Mouse (Mus musculus): ENCODE data around the gene Unc79. TPM values are rescaled to one million over a fixed set of nuclear protein-coding genes. Genes with fewer than 3 reads are reported as not detected.

The Unc79 gene
- polyA plus RNA-seq, 1 experiment from 2014 or later: 0.09 TPM

DNA sequence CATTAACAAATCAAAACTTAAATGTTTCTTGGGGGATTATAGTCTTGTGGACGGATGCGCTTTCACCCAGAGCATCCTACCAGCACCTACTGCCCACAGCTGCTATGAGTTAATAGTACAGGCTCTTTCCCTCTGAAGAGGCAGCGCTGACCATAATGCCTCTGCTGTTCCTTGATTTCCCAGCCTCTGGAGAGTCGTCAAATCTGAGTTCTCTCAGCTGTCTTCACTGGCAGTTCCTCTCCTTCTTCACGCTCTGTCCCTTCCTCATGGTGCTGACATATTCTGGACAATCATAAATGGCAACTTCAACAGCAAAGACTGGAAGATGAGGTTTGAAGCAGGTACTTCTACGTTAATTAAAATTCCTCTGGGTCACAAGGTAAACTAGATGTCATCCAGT, 143.2 kb downstream of the Unc79 start:
- WGBS (ENCODE audit: insufficient replicate concordance): 65% methylated on average over 6 of the region's 6 CpGs
- ATAC-seq (ENCODE audit: low read depth): no peak
- no peak overlapping the region for H3K9ac ChIP-seq (ENCODE audit: low read depth, low read length)
- H3K4me3 ChIP-seq (ENCODE audit: low read depth, low read length): no peak overlapping the region
- no peak overlapping the region for H3K27ac ChIP-seq (ENCODE audit: low read length)
- no peaks in the 10 kb centered on the region for H3K4me1 ChIP-seq (ENCODE audit: control insufficient read depth, low read depth, low read length)
- H3K9me3 ChIP-seq (replicated peaks; ENCODE audit: control insufficient read depth, low read length): no peaks in the 10 kb centered on the region
- no peaks in the 10 kb centered on the region for H3K27me3 ChIP-seq (ENCODE audit: control insufficient read depth, insufficient read depth, low read depth, low read length)
- H3K4me2 ChIP-seq (ENCODE audit: low read depth, low read length): no peak overlapping the region
- H3K36me3 ChIP-seq (ENCODE audit: control insufficient read depth, insufficient read depth): no peaks in the 10 kb centered on the region

DNA sequence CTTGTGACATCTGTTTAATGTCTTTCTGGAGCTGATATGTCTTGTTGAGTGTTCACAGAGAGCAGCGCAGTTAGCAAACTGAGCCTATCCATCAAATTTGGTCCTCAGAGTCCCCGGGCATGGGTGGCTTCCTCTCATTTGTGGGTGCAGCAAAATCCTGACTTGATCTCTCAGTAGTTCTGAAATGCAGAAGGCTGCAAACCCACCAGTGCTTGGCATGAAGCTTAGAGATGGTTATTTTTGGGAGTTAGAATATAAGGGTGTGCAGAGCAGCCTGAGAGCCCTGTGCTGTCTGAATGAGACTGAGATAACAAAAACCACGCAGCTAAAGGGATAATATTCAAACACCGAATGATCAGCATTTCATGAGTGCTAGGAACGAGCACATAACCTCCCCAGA, 146.5 kb downstream of the Unc79 start:
- H3K4me1 ChIP-seq (ENCODE audit: control insufficient read depth, low read depth, low read length): no peaks in the 10 kb centered on the region
- H3K4me2 ChIP-seq (ENCODE audit: low read depth, low read length): no peak overlapping the region
- no peak overlapping the region for H3K9ac ChIP-seq (ENCODE audit: low read depth, low read length)
- H3K9me3 ChIP-seq (replicated peaks; ENCODE audit: control insufficient read depth, low read length): no peaks in the 10 kb centered on the region
- no peak overlapping the region for H3K27ac ChIP-seq (ENCODE audit: low read length)
- no peak for ATAC-seq (ENCODE audit: low read depth)
- no peaks in the 10 kb centered on the region for H3K27me3 ChIP-seq (ENCODE audit: control insufficient read depth, insufficient read depth, low read depth, low read length)
- no peaks in the 10 kb centered on the region for H3K36me3 ChIP-seq (ENCODE audit: control insufficient read depth, insufficient read depth)
- no peak overlapping the region for H3K4me3 ChIP-seq (ENCODE audit: low read depth, low read length)
- 37% methylated on average over 5 of the region's 5 CpGs for WGBS (ENCODE audit: insufficient replicate concordance)

DNA sequence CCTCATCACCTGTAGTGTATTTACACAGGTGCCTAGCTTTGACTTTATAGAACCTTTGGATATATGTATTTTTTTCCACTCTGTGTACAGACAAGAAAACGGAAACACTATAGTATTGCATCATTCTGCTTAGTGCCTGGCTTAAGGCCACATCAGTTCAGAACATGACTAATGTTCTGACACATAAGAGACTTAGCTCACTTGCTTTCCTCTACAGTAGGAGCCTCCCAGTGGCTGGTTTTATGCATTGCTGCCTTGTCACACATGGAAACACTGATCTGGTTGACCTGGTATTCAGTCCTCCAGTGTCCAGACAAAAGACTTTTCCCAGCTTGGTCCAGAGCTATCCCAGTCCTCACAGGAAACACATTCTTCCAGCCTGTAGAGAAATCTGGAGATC, 150.5 kb downstream of the Unc79 start:
- H3K27me3 ChIP-seq (ENCODE audit: control insufficient read depth, insufficient read depth, low read depth, low read length): no peaks in the 10 kb centered on the region
- H3K36me3 ChIP-seq (ENCODE audit: control insufficient read depth, insufficient read depth): no peaks in the 10 kb centered on the region
- no peak overlapping the region for H3K4me3 ChIP-seq (ENCODE audit: low read depth, low read length)
- no peak overlapping the region for H3K9ac ChIP-seq (ENCODE audit: low read depth, low read length)
- H3K4me2 ChIP-seq (ENCODE audit: low read depth, low read length): no peak overlapping the region
- no peaks in the 10 kb centered on the region for H3K4me1 ChIP-seq (ENCODE audit: control insufficient read depth, low read depth, low read length)
- H3K27ac ChIP-seq (ENCODE audit: low read length): no peak overlapping the region
- ATAC-seq (ENCODE audit: low read depth): no peak
- H3K9me3 ChIP-seq (replicated peaks; ENCODE audit: control insufficient read depth, low read length): no peaks in the 10 kb centered on the region
- 13% methylated on average over 1 of the region's 1 CpGs for WGBS (ENCODE audit: insufficient replicate concordance)

DNA sequence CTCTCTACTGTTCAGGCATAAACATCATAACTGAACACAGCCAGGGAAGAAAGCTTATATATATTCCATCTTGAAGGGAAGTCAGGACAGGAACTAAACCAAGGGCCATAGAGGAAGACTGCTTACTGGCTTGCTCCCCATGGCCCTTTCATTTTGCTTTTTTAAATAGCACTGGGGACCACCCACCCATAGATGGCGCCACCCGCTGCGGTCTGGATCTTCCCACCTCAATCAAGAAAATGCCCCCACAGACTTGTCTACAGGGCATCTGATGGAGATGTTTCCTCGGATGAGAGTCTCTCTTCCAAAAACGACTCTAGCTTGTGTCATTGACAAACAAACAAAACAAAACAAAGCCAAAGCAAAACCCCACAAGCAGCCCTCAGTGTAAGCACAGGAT, 151.4 kb downstream of the Unc79 start:
- no peak overlapping the region for H3K9ac ChIP-seq (ENCODE audit: low read depth, low read length)
- H3K4me3 ChIP-seq (ENCODE audit: low read depth, low read length): no peak overlapping the region
- no peaks in the 10 kb centered on the region for H3K27me3 ChIP-seq (ENCODE audit: control insufficient read depth, insufficient read depth, low read depth, low read length)
- H3K9me3 ChIP-seq (replicated peaks; ENCODE audit: control insufficient read depth, low read length): no peaks in the 10 kb centered on the region
- no peak for ATAC-seq (ENCODE audit: low read depth)
- no peaks in the 10 kb centered on the region for H3K36me3 ChIP-seq (ENCODE audit: control insufficient read depth, insufficient read depth)
- WGBS (ENCODE audit: insufficient replicate concordance): 42% methylated on average over 5 of the region's 5 CpGs
- no peak overlapping the region for H3K27ac ChIP-seq (ENCODE audit: low read length)
- no peaks in the 10 kb centered on the region for H3K4me1 ChIP-seq (ENCODE audit: control insufficient read depth, low read depth, low read length)
- H3K4me2 ChIP-seq (ENCODE audit: low read depth, low read length): no peak overlapping the region

DNA sequence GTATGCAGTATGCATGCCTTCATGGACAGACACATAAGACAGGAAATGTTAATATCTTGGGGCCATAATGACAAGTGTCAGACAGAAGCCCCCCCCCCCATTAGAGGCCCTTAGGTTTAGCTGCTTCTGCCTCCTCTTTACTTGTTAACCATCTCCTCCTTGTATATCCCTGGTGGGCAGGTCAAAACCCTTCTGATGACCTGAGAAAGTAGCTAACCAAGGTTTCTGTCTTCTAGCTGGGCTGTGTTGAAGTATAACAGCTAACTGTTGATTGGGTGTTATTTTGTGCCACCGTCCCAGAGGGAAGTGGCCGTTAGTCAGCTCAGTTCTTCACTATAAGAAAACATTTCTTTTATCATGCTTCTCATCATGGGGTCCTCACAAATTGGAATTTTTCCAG, 154.4 kb downstream of the Unc79 start:
- H3K9me3 ChIP-seq (replicated peaks; ENCODE audit: control insufficient read depth, low read length): no peaks in the 10 kb centered on the region
- no peak overlapping the region for H3K4me2 ChIP-seq (ENCODE audit: low read depth, low read length)
- H3K4me1 ChIP-seq (ENCODE audit: control insufficient read depth, low read depth, low read length): no peaks in the 10 kb centered on the region
- no peak overlapping the region for H3K27ac ChIP-seq (ENCODE audit: low read length)
- no peaks in the 10 kb centered on the region for H3K36me3 ChIP-seq (ENCODE audit: control insufficient read depth, insufficient read depth)
- H3K4me3 ChIP-seq (ENCODE audit: low read depth, low read length): no peak overlapping the region
- WGBS (ENCODE audit: insufficient replicate concordance): 25% methylated on average over 2 of the region's 2 CpGs
- no peaks in the 10 kb centered on the region for H3K27me3 ChIP-seq (ENCODE audit: control insufficient read depth, insufficient read depth, low read depth, low read length)
- H3K9ac ChIP-seq (ENCODE audit: low read depth, low read length): no peak overlapping the region
- no peak for ATAC-seq (ENCODE audit: low read depth)

DNA sequence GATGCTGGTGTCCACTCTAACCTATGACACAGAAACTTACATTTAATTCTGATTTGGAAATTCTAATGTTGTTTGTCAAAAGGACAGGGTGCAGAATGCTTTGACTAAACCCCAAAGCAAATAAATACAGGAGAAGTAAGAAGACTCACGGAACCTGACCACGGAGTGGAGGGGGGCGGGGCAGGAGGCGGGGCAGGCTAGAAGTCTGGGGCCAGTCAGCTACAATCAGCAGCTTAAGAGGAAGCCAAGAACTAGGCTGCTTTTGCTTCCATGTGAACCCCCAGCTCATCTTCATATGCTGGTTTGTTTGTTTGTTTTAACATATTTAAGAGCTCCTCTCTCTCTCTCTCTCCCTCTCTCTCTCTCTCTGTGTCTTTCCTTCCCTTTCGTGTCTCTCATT, 154.9 kb downstream of the Unc79 start:
- Histone ChIP-seq H3K4me2 (ENCODE audit: low read depth, low read length) (no peak overlapping the region), H3K27me3 (ENCODE audit: control insufficient read depth, insufficient read depth, low read depth, low read length) (no peaks in the 10 kb centered on the region), H3K4me3 (ENCODE audit: low read depth, low read length) (no peak overlapping the region), H3K36me3 (ENCODE audit: control insufficient read depth, insufficient read depth) (no peaks in the 10 kb centered on the region), H3K9ac (ENCODE audit: low read depth, low read length) (no peak overlapping the region), H3K27ac (ENCODE audit: low read length) (no peak overlapping the region), H3K9me3 (replicated peaks; ENCODE audit: control insufficient read depth, low read length) (no peaks in the 10 kb centered on the region), H3K4me1 (ENCODE audit: control insufficient read depth, low read depth, low read length) (no peaks in the 10 kb centered on the region)
- WGBS (ENCODE audit: insufficient replicate concordance): 8% methylated on average over 5 of the region's 5 CpGs
- ATAC-seq (ENCODE audit: low read depth): no peak

DNA sequence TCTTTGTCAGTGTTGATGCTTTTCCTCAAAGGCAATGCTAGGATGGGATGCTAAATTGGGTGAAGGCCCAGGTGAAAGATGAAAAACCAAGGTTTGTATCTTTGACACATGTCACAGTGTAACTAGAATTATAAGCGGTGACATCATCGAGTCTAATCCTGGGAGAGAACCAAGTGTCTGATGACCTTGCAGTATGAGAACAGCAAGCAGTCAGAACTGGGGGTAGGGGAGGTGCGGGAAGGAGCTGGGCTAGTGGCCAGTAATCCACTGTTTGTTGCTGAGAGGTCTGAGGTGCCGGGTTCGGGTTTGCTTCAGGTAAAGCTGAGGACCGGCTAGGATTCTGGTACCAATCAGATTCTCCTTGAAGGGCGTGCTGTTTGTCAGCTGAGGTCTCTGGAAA, 160.6 kb downstream of the Unc79 start:
- H3K27ac ChIP-seq (ENCODE audit: low read length): no peak overlapping the region
- no peaks in the 10 kb centered on the region for H3K9me3 ChIP-seq (replicated peaks; ENCODE audit: control insufficient read depth, low read length)
- no peaks in the 10 kb centered on the region for H3K4me1 ChIP-seq (ENCODE audit: control insufficient read depth, low read depth, low read length)
- H3K9ac ChIP-seq (ENCODE audit: low read depth, low read length): no peak overlapping the region
- H3K4me2 ChIP-seq (ENCODE audit: low read depth, low read length): no peak overlapping the region
- no peaks in the 10 kb centered on the region for H3K27me3 ChIP-seq (ENCODE audit: control insufficient read depth, insufficient read depth, low read depth, low read length)
- H3K4me3 ChIP-seq (ENCODE audit: low read depth, low read length): no peak overlapping the region
- no peaks in the 10 kb centered on the region for H3K36me3 ChIP-seq (ENCODE audit: control insufficient read depth, insufficient read depth)
- WGBS (ENCODE audit: insufficient replicate concordance): 72% methylated on average over 7 of the region's 7 CpGs
- no peak for ATAC-seq (ENCODE audit: low read depth)

DNA sequence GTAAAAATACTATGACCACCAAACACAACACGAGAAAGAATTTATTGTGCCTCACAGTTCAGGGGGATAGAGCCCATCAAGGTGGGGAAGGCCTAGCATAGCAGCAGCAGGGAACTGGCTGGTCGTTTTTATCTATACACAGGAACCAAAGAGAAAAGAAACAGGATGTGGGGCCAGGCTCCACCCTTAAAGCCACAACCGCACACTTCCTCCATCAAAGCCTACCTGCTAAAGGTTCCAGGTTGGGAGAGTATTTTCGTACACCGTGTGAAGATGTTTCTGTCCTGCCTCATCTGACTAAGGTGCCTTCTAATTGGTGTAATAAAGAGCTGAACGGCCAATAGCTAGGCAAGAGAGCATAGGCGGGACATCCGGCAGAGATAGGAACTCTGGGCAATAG, 168.0 kb downstream of the Unc79 start:
- no peak for ATAC-seq (ENCODE audit: low read depth)
- H3K9me3 ChIP-seq (replicated peaks; ENCODE audit: control insufficient read depth, low read length): no peaks in the 10 kb centered on the region

DNA sequence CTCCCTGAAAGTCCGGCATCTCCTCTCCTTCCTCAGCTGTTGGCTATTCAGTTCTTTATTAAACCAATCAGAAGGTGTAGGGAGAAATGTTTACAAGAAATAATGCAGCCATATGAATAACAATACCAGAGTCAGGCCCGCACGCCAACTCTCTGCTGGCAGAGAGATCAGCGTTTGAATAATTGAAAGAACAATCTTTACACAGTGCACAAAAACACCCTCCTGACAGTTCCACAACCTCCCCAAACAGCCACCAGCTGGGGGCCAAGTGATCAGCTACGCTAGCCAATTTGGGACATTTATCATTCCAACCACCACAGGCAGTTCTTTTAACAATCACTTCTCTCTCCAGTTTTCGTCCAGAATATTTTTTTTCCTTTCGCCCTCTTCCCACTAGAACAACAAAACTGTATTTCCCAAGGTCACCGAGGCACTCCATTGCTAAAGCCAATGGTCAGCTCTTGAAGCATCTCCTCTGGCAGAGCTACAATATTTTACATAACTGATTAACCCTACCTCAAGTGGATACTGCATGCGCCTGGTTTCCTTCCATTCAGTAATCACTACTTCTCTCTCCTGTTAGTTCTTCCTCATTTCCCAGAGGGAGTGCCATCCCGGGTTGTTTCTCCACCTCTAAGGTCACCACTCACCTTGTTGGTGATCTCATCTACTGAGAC, 169.0 kb downstream of the Unc79 start:
- no peak overlapping the region for H3K9ac ChIP-seq (ENCODE audit: low read depth, low read length)
- H3K27me3 ChIP-seq (ENCODE audit: control insufficient read depth, insufficient read depth, low read depth, low read length): no peaks in the 10 kb centered on the region
- H3K9me3 ChIP-seq (replicated peaks; ENCODE audit: control insufficient read depth, low read length): no peaks in the 10 kb centered on the region
- no peaks in the 10 kb centered on the region for H3K36me3 ChIP-seq (ENCODE audit: control insufficient read depth, insufficient read depth)
- ATAC-seq (ENCODE audit: low read depth): no peak
- whole genome bisulfite sequencing (ENCODE audit: insufficient replicate concordance): 67% methylated on average over 10 of the region's 10 CpGs
- no peaks in the 10 kb centered on the region for H3K4me1 ChIP-seq (ENCODE audit: control insufficient read depth, low read depth, low read length)
- no peak overlapping the region for H3K4me3 ChIP-seq (ENCODE audit: low read depth, low read length)
- H3K27ac ChIP-seq (ENCODE audit: low read length): no peak overlapping the region
- H3K4me2 ChIP-seq (ENCODE audit: low read depth, low read length): no peak overlapping the region

More for the DNA sequence above, 168.0 kb downstream of the Unc79 start:
- no peak overlapping the region for H3K4me3 ChIP-seq (ENCODE audit: low read depth, low read length)
- H3K27me3 ChIP-seq (ENCODE audit: control insufficient read depth, insufficient read depth, low read depth, low read length): no peaks in the 10 kb centered on the region
- H3K4me2 ChIP-seq (ENCODE audit: low read depth, low read length): no peak overlapping the region
- no peaks in the 10 kb centered on the region for H3K36me3 ChIP-seq (ENCODE audit: control insufficient read depth, insufficient read depth)
- no peak overlapping the region for H3K27ac ChIP-seq (ENCODE audit: low read length)
- H3K9ac ChIP-seq (ENCODE audit: low read depth, low read length): no peak overlapping the region
- H3K4me1 ChIP-seq (ENCODE audit: control insufficient read depth, low read depth, low read length): no peaks in the 10 kb centered on the region
- 48% methylated on average over 8 of the region's 8 CpGs for WGBS (ENCODE audit: insufficient replicate concordance)

All from liver, embryonic 16.5 days (tissue).